Mouse (Mus musculus): ENCODE measurements around the gene Zfp652.
A peak's percentile ranks its signal among the peaks of the same experiment; 100 is the strongest.

The Zfp652 gene

GRCm38 (mm10) chr11:95831641-95832040, 119.2 kb downstream of the Zfp652 start:
- DNase-seq (ENCODE audit: low spot score): no peak

GRCm38 (mm10) chr11:95832129-95833005, 119.9 kb downstream of the Zfp652 start:
- DNase-seq (ENCODE audit: low spot score): no peak

DNA sequence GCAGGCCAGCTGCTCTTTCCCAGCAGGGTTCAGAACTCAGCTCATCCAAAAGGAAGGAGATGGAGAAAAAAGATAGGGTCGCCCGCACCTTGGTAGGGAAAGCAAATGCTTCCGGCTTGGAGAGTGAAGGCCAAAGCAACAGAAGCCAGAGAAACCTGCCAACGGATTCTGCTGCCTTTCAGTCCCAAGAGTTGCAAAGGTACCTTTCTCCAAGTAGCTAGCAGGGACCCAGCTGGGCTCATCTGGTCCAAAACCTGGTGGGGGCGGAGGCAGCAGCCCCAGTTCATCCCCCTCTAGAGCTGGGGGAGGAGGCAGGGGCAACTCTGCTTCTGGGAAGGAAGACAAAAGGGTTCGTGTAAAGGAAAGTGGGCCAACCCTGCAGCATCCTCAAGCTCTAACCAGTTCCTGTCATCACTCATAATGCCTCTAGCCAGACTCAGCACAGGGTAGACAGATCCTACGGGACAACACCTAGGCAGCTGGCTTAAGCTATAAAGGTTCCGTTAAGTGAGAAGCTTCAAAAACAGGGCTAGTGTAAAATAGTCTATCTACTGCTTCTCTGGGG, 120.6 kb downstream of the Zfp652 start:
- no peak for DNase-seq (ENCODE audit: low spot score)

- DNase-seq (ENCODE audit: low spot score): no peak
These were observed 121.2 kb downstream of the Zfp652 start for GRCm38 (mm10) chr11:95833631-95834142.

GRCm38 (mm10) chr11:95834143-95834667, 121.7 kb downstream of the Zfp652 start:
- DNase-seq (ENCODE audit: low spot score): no peak

- no peak for DNase-seq (ENCODE audit: low spot score)
These were observed 122.6 kb downstream of the Zfp652 start for GRCm38 (mm10) chr11:95834742-95835710.

DNA sequence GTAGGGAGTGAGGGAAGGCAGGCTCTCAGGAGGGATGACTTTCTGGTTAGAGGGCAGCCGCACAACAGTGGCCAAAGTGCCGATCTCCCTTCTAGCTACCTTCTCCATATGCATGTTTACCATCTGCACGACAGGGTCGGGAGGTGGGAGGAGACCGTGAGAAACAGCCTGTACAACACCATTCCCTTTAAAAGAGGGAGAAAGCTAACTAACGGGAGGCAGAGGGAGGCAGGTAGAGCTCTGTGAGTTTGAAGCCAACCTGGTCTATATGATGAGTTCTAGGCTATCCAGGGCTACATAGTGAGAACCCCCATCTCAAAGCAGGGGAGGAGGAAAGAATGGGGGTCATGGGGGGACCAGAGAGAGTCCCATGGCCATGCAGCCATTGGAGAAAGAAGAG, 123.4 kb downstream of the Zfp652 start:
- DNase-seq (ENCODE audit: low spot score): no peak

- DNase-seq (ENCODE audit: low spot score): no peak
These were observed 124.0 kb downstream of the Zfp652 start for GRCm38 (mm10) chr11:95836433-95836832.

- peak; percentile 53 for DNase-seq (ENCODE audit: low spot score)
These were observed 124.6 kb downstream of the Zfp652 start, which contains the start of gene Gngt2 for GRCm38 (mm10) chr11:95837059-95837458. Gene Gngt2, plus strand, starts transcription at chr11:95837216.

DNA sequence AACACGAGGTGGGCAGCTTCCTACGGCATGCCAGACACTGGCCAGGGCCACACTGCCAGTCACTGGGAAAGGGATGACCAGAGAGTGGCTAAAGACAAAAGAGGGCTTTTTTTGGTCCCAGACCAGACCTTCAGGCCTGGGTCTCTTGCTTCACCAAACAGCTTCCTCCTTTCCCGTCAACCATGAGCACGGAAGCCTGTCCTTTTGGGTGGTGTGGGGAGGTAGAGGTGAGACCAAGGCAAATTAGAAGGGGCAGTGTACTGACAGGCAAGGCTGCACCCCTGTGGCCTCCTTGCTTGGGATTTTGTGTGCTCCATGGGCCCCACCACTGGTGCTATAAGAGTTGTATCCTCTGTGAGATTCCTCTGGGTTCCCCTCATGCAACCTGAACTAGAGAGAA, 126.1 kb downstream of the Zfp652 start:
- DNase-seq (ENCODE audit: low spot score): no peak

DNA sequence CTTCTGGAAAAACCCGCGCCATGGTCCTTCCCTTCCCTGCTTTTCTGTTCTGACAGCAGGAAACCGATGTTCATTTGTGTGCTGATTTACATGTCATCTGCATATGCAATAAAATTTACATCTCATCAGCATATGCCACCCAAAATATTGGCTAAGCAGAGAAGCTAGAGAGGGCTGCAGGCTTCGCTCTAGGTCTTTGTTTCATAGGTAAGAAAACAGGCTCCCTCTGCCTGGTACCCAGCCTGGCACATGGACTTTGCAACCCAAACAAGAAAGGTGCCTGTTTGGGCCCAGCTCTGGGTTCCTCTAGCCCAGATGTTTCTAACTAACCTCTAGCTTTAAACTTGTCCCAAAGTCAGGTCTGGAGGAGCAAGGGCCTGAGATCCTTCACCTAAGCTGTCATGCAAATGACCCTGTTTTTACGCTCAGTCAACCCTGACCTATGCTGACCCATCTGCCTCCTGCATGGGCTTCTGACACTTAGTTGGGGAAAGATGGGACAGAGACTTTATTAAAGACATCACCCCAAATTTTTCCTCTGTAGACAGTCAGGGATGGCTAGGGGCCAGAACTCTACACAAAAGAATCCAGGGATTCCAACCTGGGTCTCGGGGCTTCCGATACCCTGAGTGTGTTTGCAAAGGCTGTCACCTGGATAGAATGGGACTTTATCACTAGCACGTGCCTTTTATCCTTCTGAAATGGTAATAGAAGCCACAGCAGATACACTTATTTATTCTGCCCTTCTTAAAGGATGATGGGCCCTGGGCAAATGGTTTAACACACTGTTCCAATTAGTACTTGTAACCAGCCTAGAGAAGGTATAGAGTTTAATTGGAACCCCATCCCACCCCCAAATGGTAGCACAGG, 126.8 kb downstream of the Zfp652 start:
- DNase-seq (ENCODE audit: low spot score): no peak

GRCm38 (mm10) chr11:95840694-95841497, 128.4 kb downstream of the Zfp652 start:
- DNase-seq (ENCODE audit: low spot score): no peak

- no peak for DNase-seq (ENCODE audit: low spot score)
These were observed 129.0 kb downstream of the Zfp652 start for GRCm38 (mm10) chr11:95841498-95841830.

DNA sequence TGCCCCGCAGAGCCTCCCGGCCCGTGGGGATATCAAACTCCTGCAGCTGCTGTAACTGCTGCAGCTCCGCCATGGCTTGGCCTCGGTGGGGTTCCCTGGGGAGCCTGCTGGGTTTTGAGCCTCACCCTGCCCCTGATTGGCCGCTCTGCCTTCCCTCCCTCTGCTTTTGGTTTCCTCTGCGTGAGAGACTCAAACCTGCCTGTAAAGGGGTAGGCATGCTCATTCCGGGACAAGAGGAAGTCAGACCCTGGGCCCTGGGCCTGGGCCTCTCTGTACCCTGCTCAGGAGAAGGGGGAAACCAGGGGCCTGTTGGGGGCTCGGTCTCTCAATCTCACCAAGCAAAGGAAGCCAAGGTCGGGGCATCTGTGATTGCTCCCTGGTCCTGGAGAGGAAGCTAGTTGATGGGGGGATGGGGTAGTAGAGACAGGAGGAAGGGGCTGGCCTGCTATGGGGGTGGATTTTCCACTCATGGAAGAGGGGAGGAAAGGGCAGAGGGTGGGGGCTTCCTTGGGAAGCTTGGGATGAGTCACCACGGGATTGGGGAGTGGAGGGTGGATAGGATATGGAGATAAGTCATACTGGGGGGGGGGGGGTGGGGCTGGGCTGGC, 129.7 kb downstream of the Zfp652 start, which contains the start of gene Abi3:
Gene Abi3, minus strand, starts transcription at position 403 of the 608 bp plus-strand sequence.
- peak; percentile 34 for DNase-seq (ENCODE audit: low spot score)

GRCm38 (mm10) chr11:95842953-95843352, 130.5 kb downstream of the Zfp652 start:
- no peak for DNase-seq (ENCODE audit: low spot score)

DNA sequence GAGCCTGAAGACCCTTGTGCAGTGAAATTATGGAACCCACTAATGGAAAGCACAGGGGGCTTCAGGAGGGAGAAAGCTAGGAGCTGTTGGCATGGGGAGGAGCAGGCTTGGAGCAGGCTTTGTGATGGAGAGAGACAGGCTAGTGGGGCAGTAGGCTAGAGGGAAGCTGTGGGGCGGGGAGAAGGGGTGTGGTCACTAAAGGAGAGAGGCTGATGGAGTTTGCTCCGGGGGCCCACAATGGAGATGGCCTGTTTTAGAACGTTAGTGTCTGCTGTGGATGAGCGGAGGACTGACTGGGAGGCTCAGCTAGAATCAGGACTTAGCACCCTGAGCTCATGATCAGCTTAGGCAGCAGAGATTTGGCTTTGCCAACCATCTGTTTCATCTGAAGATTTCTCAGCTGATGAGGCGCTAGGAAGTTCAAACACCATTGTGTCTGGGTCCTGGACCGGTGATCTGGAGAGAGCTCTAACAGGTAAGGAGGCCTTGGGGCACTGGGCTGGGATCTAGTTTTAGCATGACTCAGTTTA, 131.0 kb downstream of the Zfp652 start:
- DNase-seq (ENCODE audit: low spot score): no peak

DNA sequence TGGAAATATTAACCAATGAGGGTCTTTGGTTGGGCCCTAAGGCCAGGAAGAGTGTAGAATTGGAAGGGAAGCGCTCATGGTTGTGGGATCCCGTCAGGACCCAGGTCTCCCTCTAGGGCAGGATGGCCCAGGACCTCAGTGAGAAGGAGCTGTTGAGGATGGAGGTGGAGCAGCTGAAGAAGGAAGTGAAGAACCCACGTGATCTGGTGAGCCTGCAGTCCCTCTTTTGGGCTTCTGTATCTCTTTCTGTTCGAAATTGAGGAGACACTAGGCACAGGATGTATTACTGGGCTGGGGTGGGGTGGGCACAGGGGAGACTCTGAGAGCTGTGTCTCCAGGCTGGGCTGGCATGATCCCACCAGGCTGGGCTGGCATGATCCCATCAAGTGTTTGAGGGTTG, 132.5 kb downstream of the Zfp652 start:
- DNase-seq (ENCODE audit: low spot score): no peak

DNA sequence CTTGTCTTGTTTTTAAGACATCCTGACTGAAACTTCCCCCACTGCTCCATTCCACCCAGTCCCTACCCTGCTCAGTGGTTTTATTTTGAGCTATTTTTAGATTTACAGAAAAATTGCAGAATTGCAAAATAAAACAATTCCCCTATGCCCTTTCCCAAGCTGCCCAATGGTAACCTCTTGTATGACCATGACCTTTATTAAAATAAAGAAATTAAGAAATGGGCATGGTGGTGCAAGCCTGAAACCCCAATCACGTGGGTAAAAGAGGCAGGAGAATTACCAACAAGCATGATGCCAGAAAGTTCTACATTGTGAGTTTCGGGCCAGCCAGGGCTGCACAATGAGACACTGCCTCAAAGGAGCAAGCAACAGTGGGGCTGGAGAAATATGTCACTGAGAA, 138.4 kb downstream of the Zfp652 start:
- no peak for DNase-seq (ENCODE audit: low spot score)

- peak; percentile 49 for DNase-seq (ENCODE audit: low spot score)
These were observed 141.2 kb downstream of the Zfp652 start for GRCm38 (mm10) chr11:95853684-95854083.

All from MN1 (cell line).